Mouse (Mus musculus) thymus, adult 2 months (tissue): ENCODE data around the gene Gm49387. TPM values are rescaled to one million over a fixed set of nuclear protein-coding genes. Genes with fewer than 3 reads are reported as not detected.

Experiments used
- DNase-seq: peaks from one replicate; pipeline ENCODE4 v3.0.0; 2021
- H3K27ac ChIP-seq: fragments of 200-500 bp; 2 replicates; pipeline ENCODE4 v1.5.1; 2012; ENCODE audit warnings: low read length, control low read depth; ENCODE audit not compliant: control insufficient read depth, insufficient read depth
- H3K27me3 ChIP-seq: fragments of 200-500 bp; 2 replicates; pipeline ENCODE4 v1.6.1; 2012; ENCODE audit warnings: mild to moderate bottlenecking, low read length, moderate library complexity, mixed read lengths; ENCODE audit not compliant: control insufficient read depth, insufficient read depth
- H3K36me3 ChIP-seq: fragments of 200-500 bp; 2 replicates; pipeline ENCODE4 v1.6.1; 2012; ENCODE audit warnings: mild to moderate bottlenecking, low read length, moderate library complexity; ENCODE audit not compliant: control insufficient read depth, insufficient read depth
- H3K4me1 ChIP-seq: fragments of 200-500 bp; replicated peaks from 2 replicates; pipeline ENCODE4 v1.6.1; 2012; ENCODE audit warnings: low read length; ENCODE audit not compliant: control insufficient read depth, insufficient read depth
- H3K4me3 ChIP-seq: fragments of 200-500 bp; 2 replicates; pipeline ENCODE4 v1.5.1; 2012; ENCODE audit warnings: mild to moderate bottlenecking, low read length, control low read depth, moderate library complexity; ENCODE audit not compliant: control insufficient read depth, insufficient read depth
- CTCF ChIP-seq: fragments of 200-500 bp; IDR thresholded peaks from 2 replicates; pipeline ENCODE4 v1.5.1; 2012; ENCODE audit warnings: mild to moderate bottlenecking, control low read depth, low read length, moderate library complexity, borderline replicate concordance; ENCODE audit not compliant: control insufficient read depth, poor library complexity, insufficient read depth; ENCODE audit errors: extremely low read depth
- POLR2A ChIP-seq: fragments of 200-500 bp; IDR thresholded peaks from 2 replicates; pipeline ENCODE4 v1.6.1; 2012; ENCODE audit warnings: mild to moderate bottlenecking, low read length, control low read depth, moderate library complexity; ENCODE audit not compliant: control insufficient read depth, poor library complexity, insufficient read depth; ENCODE audit errors: extremely low read depth
- WGBS: fragments of 180-500 bp; shearing (Covaris S2); methylation state at CpG from one replicate; pipeline ENCODE4 v1.1.7; 2018; 5-methylcytosine and 5-hydroxymethylcytosine counted together
- polyA plus RNA-seq: library from polyadenylated mRNA; depleted of rRNA; stranded (reverse); fragments of >200 nt; gene quantifications from 2 replicates; pipeline ENCODE4 v1.2.3, GENCODE M21; 2012

The Gm49387 gene
- polyA plus RNA-seq, 1 experiment, result not detected

GRCm38 (mm10) chr14:31644183-31644830, 3.6 kb upstream of the Gm49387 start:
- TF ChIP-seq CTCF (no peak), POLR2A (no peak)
- Histone ChIP-seq H3K36me3 (no peaks in the 10 kb centered on the region), H3K27ac (no peak overlapping the region), H3K4me3 (no peak overlapping the region), H3K4me1 (peaks cover 6% of the 10 kb centered on the region), H3K27me3 (no peaks in the 10 kb centered on the region)
- DNase-seq, result no peak
- 97% methylated on average over 5 of the region's 5 CpGs for WGBS

- no peak for TF ChIP-seq CTCF
- no peak for TF ChIP-seq POLR2A
- Histone ChIP-seq H3K27ac (no peak overlapping the region), H3K4me1 (peaks cover 6% of the 10 kb centered on the region), H3K36me3 (no peaks in the 10 kb centered on the region), H3K27me3 (no peaks in the 10 kb centered on the region), H3K4me3 (0 out of 2 replicates have a peak overlapping the region, but pooled peaks have one; percentile 65)
- 70% methylated on average over 9 of the region's 9 CpGs for whole genome bisulfite sequencing
- no peak for DNase-seq
Observed at GRCm38 (mm10) chr14:31641506-31642155, 953 bp upstream of the Gm49387 start.

GRCm38 (mm10) chr14:31640890-31641505, 320 bp upstream of the Gm49387 start, which contains the start of the genes Btd and Hacl1:
Gene Btd (plus strand): TSS chr14:31641028.
Gene Hacl1 (minus strand): TSS chr14:31641286.
- H3K4me3 ChIP-seq, result peak within 1 kb of the TSS; percentile 65
- no peaks in the 10 kb centered on the region for H3K27me3 ChIP-seq
- H3K27ac ChIP-seq, result peak within 1 kb of the TSS; percentile 73
- H3K36me3 ChIP-seq, result no peaks in the 10 kb centered on the region
- TF ChIP-seq CTCF (0 out of 2 replicates have a peak, but pooled peaks have one; percentile 68), POLR2A (peak; percentile 70)
- peak; percentile 93 for DNase-seq
- under 1% methylated on average over 30 of the region's 30 CpGs for WGBS
- H3K4me1 ChIP-seq, result peaks cover 6% of the 10 kb centered on the region

GRCm38 (mm10) chr14:31630677-31631076, 10.0 kb downstream of the Gm49387 start:
- Histone ChIP-seq H3K27ac (no peak overlapping the region), H3K4me3 (no peak overlapping the region), H3K4me1 (0 out of 2 replicates have a peak, but pooled peaks cover 3% of the 10 kb centered on the region), H3K27me3 (no peaks in the 10 kb centered on the region), H3K36me3 (no peaks in the 10 kb centered on the region)
- TF ChIP-seq CTCF (no peak), POLR2A (no peak)
- WGBS, result 96% methylated on average over 7 of the region's 7 CpGs
- no peak for DNase-seq

GRCm38 (mm10) chr14:31622748-31623147, 17.9 kb downstream of the Gm49387 start:
- WGBS, result 94% methylated on average over 12 of the region's 12 CpGs
- H3K36me3 ChIP-seq, result 0 out of 2 replicates have a peak, but pooled peaks cover 4% of the 10 kb centered on the region
- no peaks in the 10 kb centered on the region for H3K4me1 ChIP-seq
- H3K4me3 ChIP-seq, result no peak overlapping the region
- H3K27me3 ChIP-seq, result no peaks in the 10 kb centered on the region
- TF ChIP-seq CTCF, result no peak
- no peak for TF ChIP-seq POLR2A
- DNase-seq, result no peak
- no peak overlapping the region for H3K27ac ChIP-seq

GRCm38 (mm10) chr14:31620591-31621223, 20.0 kb downstream of the Gm49387 start:
- no peak overlapping the region for H3K27ac ChIP-seq
- no peaks in the 10 kb centered on the region for H3K27me3 ChIP-seq
- no peak overlapping the region for H3K4me3 ChIP-seq
- 97% methylated on average over 9 of the region's 9 CpGs for WGBS
- H3K4me1 ChIP-seq, result no peaks in the 10 kb centered on the region
- no peak for TF ChIP-seq POLR2A
- no peak for TF ChIP-seq CTCF
- H3K36me3 ChIP-seq, result 0 out of 2 replicates have a peak, but pooled peaks cover 4% of the 10 kb centered on the region
- no peak for DNase-seq
